Mouse (Mus musculus) WW6 (cell line): Measurements from ENCODE around the gene Blm.

ENCODE experiments used
- DNase-seq: peaks from one replicate; pipeline ENCODE4 v3.0.0-alpha.2; 2013; ENCODE audit warnings: low read depth, low spot score

Gene Blm

GRCm38 (mm10) chr7:80406186-80406585, 128.7 kb downstream of the Blm start:
- no peak for DNase-seq

- DNase-seq: no peak
Measured at GRCm38 (mm10) chr7:80405188-80405695, 129.7 kb downstream of the Blm start, which contains the start of gene Furin. Gene Furin (minus strand): TSS chr7:80405436.
